9 mouse cellular contexts compared by ENCODE assay signal in genomic region chr5:149088149-149088548, GRCm38 (mm10).
DNase-seq lines count a peak whose midpoint lies in the region; ATAC-seq and TF ChIP-seq lines count a peak whose summit lies in the region.
"Had no signal": no experiment of that assay in that cellular context is flagged by ENCODE, and none has a peak within 500 bp of the region (broad histone marks: within the 10 kb centered on the region; RNA-seq: fewer than 3 reads in every experiment).

No protein-coding gene starts in this region.

- TF ChIP-seq EP300 in liver, embryonic 14.5 days (IDR thresholded peaks at IDR 0.05; ENCODE audit: low read depth) = no peak
- TF ChIP-seq EP300 in CH12.LX (IDR thresholded peaks at IDR 0.05; ENCODE audit: low read length) = no peak

- no peaks in the 10 kb centered on the region for H3K27me3 ChIP-seq in liver, embryonic 14.5 days (ENCODE audit: control insufficient read depth, insufficient read depth, low read length)
- H3K27me3 ChIP-seq in liver, embryonic 12.5 days (replicated peaks) = 0 out of 2 replicates have a peak, but pooled peaks cover 4% of the 10 kb centered on the region
- no peaks in the 10 kb centered on the region for H3K27me3 ChIP-seq in CH12.LX (replicated peaks)
- H3K27me3 ChIP-seq: Patski had no signal

- no peak overlapping the region for H3K9ac ChIP-seq in liver, embryonic 14.5 days (replicated peaks)
- no peak overlapping the region for H3K9ac ChIP-seq in liver, embryonic 12.5 days
- H3K9ac ChIP-seq in CH12.LX (ENCODE audit: insufficient read depth, low read depth) = no peak overlapping the region

- no peak overlapping the region for H3K4me2 ChIP-seq in liver, embryonic 14.5 days (ENCODE audit: low read depth)
- no peak overlapping the region for H3K4me2 ChIP-seq in liver, embryonic 12.5 days
- H3K4me2 ChIP-seq in CH12.LX (ENCODE audit: insufficient read depth, low read depth, poor library complexity, severe bottlenecking) = no peak overlapping the region

- peaks cover 16 to 18% of the 10 kb centered on the region in 2 experiments for H3K4me1 ChIP-seq in liver, embryonic 14.5 days (replicated peaks; ENCODE audit: control insufficient read depth in 2 of 2, insufficient read depth in 2 of 2, low read length in 1 of 2)
- H3K4me1 ChIP-seq in liver, embryonic 12.5 days = peaks cover 30% of the 10 kb centered on the region
- peaks cover 29 to 37% of the 10 kb centered on the region in 2 experiments for H3K4me1 ChIP-seq in CH12.LX (ENCODE audit: control insufficient read depth in 1 of 2, insufficient read depth in 2 of 2)
- H3K4me1 ChIP-seq in embryonic fibroblast, embryonic 13.5 days (ENCODE audit: control insufficient read depth, insufficient read depth, low read length) = no peaks in the 10 kb centered on the region

- H3K27ac ChIP-seq in liver, embryonic 14.5 days = no peak overlapping the region
- H3K27ac ChIP-seq in liver, embryonic 12.5 days = no peak overlapping the region
- no peak overlapping the region for H3K27ac ChIP-seq in CH12.LX (ENCODE audit: insufficient read depth, low read depth)
- no peak overlapping the region for H3K27ac ChIP-seq in embryonic fibroblast, embryonic 13.5 days (ENCODE audit: insufficient read depth, low read length)

- WGBS in liver, embryonic 14.5 days (ENCODE audit: insufficient replicate concordance) = 67% methylated on average over 3 of the region's 3 CpGs
- 68% methylated on average over 3 of the region's 3 CpGs for WGBS in liver, embryonic 12.5 days (ENCODE audit: insufficient replicate concordance)

- ATAC-seq in liver, embryonic 14.5 days (ENCODE audit: insufficient read depth) = no peak
- ATAC-seq in liver, embryonic 12.5 days = no peak
- ATAC-seq: Patski had no signal

- in situ Hi-C loops in CH12.LX (cut with MboI; ENCODE audit: low pct_ligation_motif_present, low pct_unique_long_range_greater_than_20kb, low sequenced_read_pairs) = no loop called here

- H3K79me2 ChIP-seq in CH12.LX (replicated peaks; ENCODE audit: control insufficient read depth, extremely low read depth, insufficient read depth, poor library complexity, severe bottlenecking) = no peaks in the 10 kb centered on the region

- TF ChIP-seq CTCF in liver, embryonic 14.5 days (IDR thresholded peaks at IDR 0.05; ENCODE audit: low read depth) = peak; percentile 41
- peak in 1 of 2 experiments; percentile 55; a peak in 2 of 4 replicates for TF ChIP-seq CTCF in CH12.LX (conservative IDR thresholded peaks at IDR 0.05 in 1 of 2, IDR thresholded peaks at IDR 0.05 in 1 of 2; ENCODE audit: low read depth in 2 of 2, low read length in 2 of 2)
- peak; percentile 23; the same call in 1 of the 2 replicates for TF ChIP-seq CTCF in embryonic fibroblast, embryonic 13.5 days (IDR thresholded peaks at IDR 0.05; ENCODE audit: borderline replicate concordance, insufficient read depth, low read length)

- TF ChIP-seq RAD21 in CH12.LX (IDR thresholded peaks at IDR 0.05; ENCODE audit: low read depth, low read length) = peak; percentile 37

- no peaks in the 10 kb centered on the region for H3K36me3 ChIP-seq in liver, embryonic 14.5 days (replicated peaks; ENCODE audit: control insufficient read depth, insufficient read depth, low read depth)
- no peaks in the 10 kb centered on the region for H3K36me3 ChIP-seq in liver, embryonic 12.5 days
- no peaks in the 10 kb centered on the region for H3K36me3 ChIP-seq in CH12.LX (replicated peaks in 1 of 2; ENCODE audit: control insufficient read depth in 1 of 2, insufficient read depth in 1 of 2, low read length in 1 of 2)

- intact Hi-C loops in heart, postnatal 36 days (cut with DNase I) = no loop called here

- DNase-seq in heart, adult 11 months = peak; percentile 37
- no peak for DNase-seq in heart, postnatal 36 days
- no peak for DNase-seq in liver, embryonic 14.5 days (ENCODE audit: low read depth in 3 of 3, low spot score in 3 of 3)
- DNase-seq in CH12.LX (ENCODE audit: extremely low read depth) = no peak
- no peak for DNase-seq in embryo, embryonic 9.5 days (ENCODE audit: extremely low spot score)
- no peak for DNase-seq in embryo, embryonic 10.5 days (ENCODE audit: low spot score)

- no peaks in the 10 kb centered on the region for H3K9me3 ChIP-seq in liver, embryonic 14.5 days (ENCODE audit: control insufficient read depth, low read length)
- H3K9me3 ChIP-seq in liver, embryonic 12.5 days (replicated peaks) = no peaks in the 10 kb centered on the region
- H3K9me3 ChIP-seq in CH12.LX (replicated peaks; ENCODE audit: low read length) = peaks cover 2% of the 10 kb centered on the region

- dilution Hi-C loops in CH12.LX (cut with MboI; ENCODE audit: extremely low pct_ligation_motif_present, extremely low pct_unique_long_range_greater_than_20kb, low sequenced_read_pairs) = no loop called here

- TF ChIP-seq POLR2A in CH12.LX (IDR thresholded peaks at IDR 0.05; ENCODE audit: low read depth, low read length) = no peak
- no peak for TF ChIP-seq POLR2A in embryonic fibroblast, embryonic 13.5 days (IDR thresholded peaks at IDR 0.05; ENCODE audit: low read depth, low read length)

- no peak overlapping the region for H3K4me3 ChIP-seq in liver, embryonic 14.5 days (ENCODE audit: insufficient read depth in 1 of 2, low read depth in 2 of 2, low read length in 2 of 2)
- no peak overlapping the region for H3K4me3 ChIP-seq in liver, embryonic 12.5 days
- no peak overlapping the region for H3K4me3 ChIP-seq in CH12.LX (replicated peaks in 1 of 3; ENCODE audit: low read depth in 2 of 3, low read length in 2 of 3, poor library complexity in 1 of 3)
- H3K4me3 ChIP-seq in embryonic fibroblast, embryonic 13.5 days (ENCODE audit: insufficient read depth, low read length) = no peak overlapping the region

TF ChIP-seq in CH12.LX, 34 proteins besides CTCF, POLR2A, EP300 and RAD21:
- peak; percentile 54 for TF ChIP-seq SMC3 (IDR thresholded peaks at IDR 0.05; ENCODE audit: low read depth, low read length)
- TF ChIP-seq ZKSCAN1 (IDR thresholded peaks at IDR 0.05; ENCODE audit: borderline replicate concordance, low read depth, low read length) = no peak
